Mouse (Mus musculus) heart, postnatal 25 days (tissue): ENCODE data around the gene Gm13089. TPM values are rescaled to one million over a fixed set of nuclear protein-coding genes. Genes with fewer than 3 reads are reported as not detected.
"Not testable (repeated sequence)": the region's sequence is repeated elsewhere in the genome, so short reads cannot be mapped to it uniquely, and the experiment has no call there.

Source experiments
- DNase-seq: peaks from one replicate; pipeline ENCODE4 v3.0.0; 2022; ENCODE audit warnings: low spot score
- intact Hi-C: fragments of 180-260 bp; cut with DNase I; formaldehyde crosslinking; loops from one replicate; pipeline ENCODE4 v1.15.1; 2025
- total RNA-seq, 2 experiments: library from RNA; stranded (reverse); gene quantifications; 2 replicates each; pipeline ENCODE4 v1.2.3; 2021

The Gm13089 gene
- total RNA-seq: not detected

DNA sequence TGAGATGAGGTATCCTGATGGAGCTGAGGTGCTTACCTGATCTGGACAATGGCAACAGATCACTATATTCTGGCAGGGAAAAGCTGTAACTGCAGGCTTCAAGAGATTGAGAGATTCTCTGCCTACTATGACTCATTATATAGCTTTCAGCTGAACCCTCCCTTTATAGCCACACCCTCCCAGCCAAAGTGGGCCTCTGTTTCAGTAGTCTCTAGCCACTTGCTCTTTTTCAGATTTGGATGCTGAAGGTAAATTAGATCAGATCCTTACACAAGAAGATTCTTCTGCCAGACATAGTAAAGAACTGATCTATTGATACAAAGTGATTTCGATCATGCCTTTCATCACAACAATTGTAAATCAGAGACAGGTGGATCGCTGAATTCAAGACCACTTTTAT, at the start of gene Gm13089:
Gene Gm13089 (minus strand): TSS at position 101 of the 400 bp plus-strand sequence.
- intact Hi-C loops: no loop called here
- no peak for DNase-seq

DNA sequence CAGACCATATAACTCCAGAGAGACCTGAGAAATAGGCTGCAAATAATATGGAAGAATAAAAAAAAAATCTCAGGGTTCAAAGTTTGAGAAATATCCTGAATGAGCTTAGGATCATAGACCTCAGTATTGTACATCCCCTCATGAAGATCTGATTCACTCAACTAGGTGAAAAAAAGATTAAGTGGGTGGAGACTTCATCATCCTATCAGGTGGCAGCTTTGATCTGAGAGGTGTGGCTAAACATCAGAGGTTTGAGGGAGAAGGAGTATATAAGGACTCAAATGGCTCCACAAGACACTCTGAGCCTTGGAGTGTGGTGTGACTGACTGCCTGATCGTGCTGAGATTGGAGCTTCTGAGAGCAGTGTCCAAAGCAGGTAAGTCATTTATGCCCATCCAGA, 16.6 kb upstream of the Gm13089 start, which contains the start of gene Gm13078:
Gene Gm13078 (plus strand): TSS at position 301 of the 400 bp plus-strand sequence.
- intact Hi-C loops: no loop called here
- no peak for DNase-seq

DNA sequence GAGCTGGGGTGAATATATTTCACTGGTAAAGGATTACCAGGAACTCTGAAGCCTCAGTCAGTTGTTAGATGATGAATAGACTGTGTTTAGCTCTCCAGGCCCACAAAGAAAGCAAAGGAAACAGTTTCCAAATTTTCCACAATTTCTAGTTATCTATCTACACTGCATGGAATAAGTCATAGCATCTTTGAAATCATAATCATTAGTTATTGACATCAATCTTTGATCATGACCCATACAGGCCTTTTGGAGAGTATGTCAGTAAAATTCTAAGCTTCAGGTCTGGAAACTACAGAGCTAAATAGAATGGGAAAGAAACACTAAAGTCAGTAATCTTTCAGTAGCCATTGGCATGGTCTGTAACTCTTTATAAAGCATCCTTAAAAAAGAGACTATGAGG, 45.4 kb downstream of the Gm13089 start, which contains the start of gene Gm13088:
Gene Gm13088 (minus strand): TSS at position 101 of the 400 bp plus-strand sequence.
- DNase-seq, intact Hi-C loops: not testable (repeated sequence)

Other genes with a start within 250 kb of the Gm13089 start
- not detected for gene Gm13043, start 191.4 kb downstream of the Gm13089 start, total RNA-seq
- not detected for gene Gm13040, start 166.8 kb downstream of the Gm13089 start, total RNA-seq
- not detected for gene BC080695, start 151.0 kb downstream of the Gm13089 start, total RNA-seq
- not detected for gene Gm13057, start 151.0 kb downstream of the Gm13089 start, total RNA-seq
- not detected for gene Gm13083, start 87.7 kb downstream of the Gm13089 start, total RNA-seq
- gene Gm13088, start 45.5 kb downstream of the Gm13089 start, total RNA-seq: not detected
- gene Gm13078, start 16.7 kb upstream of the Gm13089 start, total RNA-seq: not detected
- gene Gm13023, start 86.6 kb upstream of the Gm13089 start, total RNA-seq: not detected
- not detected for gene Gm13084, start 113.4 kb upstream of the Gm13089 start, total RNA-seq
- not detected for gene Gm13103, start 143.8 kb upstream of the Gm13089 start, total RNA-seq
- gene Pramef6, start 197.7 kb upstream of the Gm13089 start, total RNA-seq: not detected
- gene Pramef25, start 248.3 kb upstream of the Gm13089 start, total RNA-seq: not detected